Mouse (Mus musculus): ENCODE data around the gene Sdsl. TPM values are rescaled to one million over a fixed set of nuclear protein-coding genes. Genes with fewer than 3 reads are reported as not detected.
"Not testable (repeated sequence)": the region's sequence is repeated elsewhere in the genome, so short reads cannot be mapped to it uniquely, and the experiment has no call there.

The Sdsl gene
- total RNA-seq, 2 experiments from 2014 or later, result 0.41 to 1.1 TPM

GRCm38 (mm10) chr5:120505781-120506180 is 33.2 kb upstream of the Sdsl start:
- no peak for TF ChIP-seq CTCF (IDR thresholded peaks at IDR 0.05)
- H3K27ac ChIP-seq, result peak overlapping the region; percentile 68
- intact Hi-C loops (cut with DNase I), result loop anchor here (1.0 kb wide), 1 partner anchor 100 kb away; no protein-coding TSS in a partner anchor
- H3K4me3 ChIP-seq, result peak overlapping the region; percentile 53
- DNase-seq, result no peak

- intact Hi-C loops (cut with DNase I), result loop anchor here (1.0 kb wide), 1 partner anchor 100 kb away; no protein-coding TSS in a partner anchor
- DNase-seq, result peak; percentile 89
- peak; percentile 99; the same call in 1 of the 2 replicates for TF ChIP-seq CTCF (IDR thresholded peaks at IDR 0.05)
- H3K27ac ChIP-seq, result peak overlapping the region; percentile 68
- H3K4me3 ChIP-seq, result peak overlapping the region; percentile 53
These were observed 32.8 kb upstream of the Sdsl start for GRCm38 (mm10) chr5:120505368-120505767.

GRCm38 (mm10) chr5:120503144-120503795 is 30.7 kb upstream of the Sdsl start, which contains the start of gene Plbd2:
Plbd2 (minus strand) TSS chr5:120503625.
- Histone ChIP-seq H3K27ac (peak within 1 kb of the TSS; percentile 95), H3K4me3 (peak within 1 kb of the TSS; percentile 71)
- peak; percentile 90 for DNase-seq
- intact Hi-C loops (cut with DNase I), result no loop called here
- TF ChIP-seq CTCF (IDR thresholded peaks at IDR 0.05), result no peak

GRCm38 (mm10) chr5:120502675-120503143 is 30.1 kb upstream of the Sdsl start:
- H3K27ac ChIP-seq, result peak overlapping the region; percentile 95
- peak overlapping the region; percentile 71 for H3K4me3 ChIP-seq
- DNase-seq, result no peak
- intact Hi-C loops (cut with DNase I), result no loop called here
- no peak for TF ChIP-seq CTCF (IDR thresholded peaks at IDR 0.05)

- Histone ChIP-seq H3K4me3 (peak overlapping the region; percentile 71), H3K27ac (peak overlapping the region; percentile 95)
- intact Hi-C loops (cut with DNase I), result no loop called here
- DNase-seq, result no peak
- TF ChIP-seq CTCF (IDR thresholded peaks at IDR 0.05), result no peak
These were observed 29.6 kb upstream of the Sdsl start for GRCm38 (mm10) chr5:120502147-120502621.

GRCm38 (mm10) chr5:120500609-120501008 is 28.0 kb upstream of the Sdsl start:
- H3K4me3 ChIP-seq; H3K27ac ChIP-seq; intact Hi-C loops (cut with DNase I); DNase-seq: not testable (repeated sequence)
- TF ChIP-seq CTCF (IDR thresholded peaks at IDR 0.05), result peak; percentile 40

- Histone ChIP-seq H3K27ac (no peak overlapping the region), H3K4me3 (no peak overlapping the region)
- TF ChIP-seq CTCF (IDR thresholded peaks at IDR 0.05), result no peak
- intact Hi-C loops (cut with DNase I), result no loop called here
- DNase-seq, result no peak
These were observed 26.6 kb upstream of the Sdsl start for GRCm38 (mm10) chr5:120499202-120499601.

- DNase-seq, result no peak
- intact Hi-C loops (cut with DNase I), result no loop called here
- no peak for TF ChIP-seq CTCF (IDR thresholded peaks at IDR 0.05)
- Histone ChIP-seq H3K4me3 (no peak overlapping the region), H3K27ac (no peak overlapping the region)
These were observed 24.5 kb upstream of the Sdsl start for GRCm38 (mm10) chr5:120497071-120497470.

- DNase-seq, result no peak
- H3K4me3 ChIP-seq, result peak overlapping the region; percentile 23; the same call in 1 of the 2 replicates
- TF ChIP-seq CTCF (IDR thresholded peaks at IDR 0.05), result no peak
- H3K27ac ChIP-seq, result peak overlapping the region; percentile 81
- intact Hi-C loops (cut with DNase I), result no loop called here
These were observed 23.2 kb upstream of the Sdsl start for GRCm38 (mm10) chr5:120495703-120496226.

GRCm38 (mm10) chr5:120495064-120495702 is 22.6 kb upstream of the Sdsl start:
- DNase-seq, result peak; percentile 61
- H3K4me3 ChIP-seq, result peak overlapping the region; percentile 23
- TF ChIP-seq CTCF (IDR thresholded peaks at IDR 0.05), result no peak

GRCm38 (mm10) chr5:120493873-120494395 is 21.3 kb upstream of the Sdsl start:
- no peak for DNase-seq
- TF ChIP-seq CTCF (IDR thresholded peaks at IDR 0.05), result no peak
- intact Hi-C loops (cut with DNase I), result no loop called here
- Histone ChIP-seq H3K27ac (peak overlapping the region; percentile 81), H3K4me3 (no peak overlapping the region)

More at GRCm38 (mm10) chr5:120495064-120495702, 22.6 kb upstream of the Sdsl start:
- H3K27ac ChIP-seq, result peak overlapping the region; percentile 81
- intact Hi-C loops (cut with DNase I), result no loop called here

GRCm38 (mm10) chr5:120493440-120493839 is 20.8 kb upstream of the Sdsl start:
- DNase-seq, result no peak
- H3K27ac ChIP-seq, result peak overlapping the region; percentile 81
- no peak overlapping the region for H3K4me3 ChIP-seq
- TF ChIP-seq CTCF (IDR thresholded peaks at IDR 0.05), result no peak
- intact Hi-C loops (cut with DNase I), result no loop called here

- DNase-seq, result no peak
- peak; percentile 24; the same call in 1 of the 2 replicates for TF ChIP-seq CTCF (IDR thresholded peaks at IDR 0.05)
- intact Hi-C loops (cut with DNase I), result no loop called here
- peak overlapping the region; percentile 40 for H3K27ac ChIP-seq
- H3K4me3 ChIP-seq, result no peak overlapping the region
These were observed 19.8 kb upstream of the Sdsl start for GRCm38 (mm10) chr5:120492437-120492836.

Measured in gastrocnemius, adult 2 months (tissue).